Mouse (Mus musculus) yolk sac, embryonic 10.5 days (tissue): ENCODE results near the gene Polg.

ENCODE experiments used
- DNase-seq: peaks from one replicate; pipeline ENCODE4 v3.0.0-alpha.2; 2017; ENCODE audit warnings: low spot score

Gene Polg

DNA sequence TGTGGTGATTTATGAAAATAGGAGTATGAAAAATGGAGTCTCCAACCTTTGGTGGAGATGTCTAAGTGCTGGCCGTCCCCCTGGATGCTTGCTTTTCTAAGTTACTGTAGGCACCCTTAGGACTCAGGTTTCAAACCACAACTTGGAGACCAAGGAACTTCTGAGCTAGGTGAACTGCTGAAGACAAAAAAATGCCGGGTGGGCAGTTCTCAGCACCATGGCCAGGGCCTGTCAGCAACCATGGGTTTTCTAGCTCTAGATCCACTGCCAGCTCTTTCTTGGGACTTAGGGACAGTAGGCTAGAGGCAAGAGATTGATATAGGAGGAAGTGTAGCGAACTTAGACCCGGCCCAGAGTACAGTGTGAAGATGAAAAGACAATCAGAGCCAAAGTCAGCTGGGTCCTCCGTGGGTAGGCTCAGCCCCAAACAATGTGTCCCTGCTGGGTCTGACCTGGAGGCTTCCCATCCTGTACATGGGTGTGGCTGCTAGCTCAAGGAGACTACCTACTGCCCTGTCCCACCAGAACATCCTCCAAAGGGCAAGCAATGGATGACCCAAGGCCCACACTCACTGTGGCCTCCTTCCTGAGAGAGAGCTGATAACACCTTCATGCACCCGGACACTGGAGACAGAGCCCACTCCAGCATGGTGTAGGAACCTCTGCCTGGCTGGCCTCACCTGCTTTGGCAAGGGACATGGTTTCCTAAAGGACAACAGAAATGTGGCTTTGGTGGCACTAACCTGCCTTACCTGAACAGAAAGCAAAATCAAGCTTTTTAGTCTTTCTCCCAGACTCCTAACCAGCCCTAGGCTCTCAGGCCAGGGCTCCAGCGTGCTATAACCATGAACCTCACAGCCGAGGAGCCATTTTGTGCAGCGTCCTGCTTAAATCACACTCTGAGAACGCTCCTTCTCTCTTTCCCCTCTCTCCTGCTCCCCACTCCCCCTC lies 36.3 kb upstream of the Polg start:
- no peak for DNase-seq

DNA sequence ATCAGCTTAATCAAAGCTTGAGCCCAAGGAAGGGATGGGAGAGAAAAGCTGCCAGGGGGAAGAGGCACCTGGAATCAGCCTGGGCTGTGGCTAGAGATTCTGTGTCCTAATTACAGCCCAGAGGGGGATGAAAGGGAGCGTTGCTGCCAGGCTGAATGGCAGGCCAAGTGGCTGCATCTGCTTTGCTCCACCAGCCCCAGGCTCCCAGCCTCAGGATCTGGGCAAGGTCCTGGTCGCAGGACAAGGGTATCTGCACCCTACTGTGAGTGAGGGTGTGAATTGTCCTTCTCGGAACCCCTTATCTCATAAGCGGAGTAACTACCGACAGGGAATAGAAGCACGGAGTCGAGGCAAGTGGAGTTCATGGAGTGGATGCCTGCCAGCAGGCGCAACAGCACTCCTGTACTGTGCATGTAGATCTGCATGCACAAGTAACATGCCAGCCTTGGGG lies 35.4 kb upstream of the Polg start:
- no peak for DNase-seq

- DNase-seq: no peak
Observed at GRCm38 (mm10) chr7:79500681-79501306, 34.6 kb upstream of the Polg start.

DNA sequence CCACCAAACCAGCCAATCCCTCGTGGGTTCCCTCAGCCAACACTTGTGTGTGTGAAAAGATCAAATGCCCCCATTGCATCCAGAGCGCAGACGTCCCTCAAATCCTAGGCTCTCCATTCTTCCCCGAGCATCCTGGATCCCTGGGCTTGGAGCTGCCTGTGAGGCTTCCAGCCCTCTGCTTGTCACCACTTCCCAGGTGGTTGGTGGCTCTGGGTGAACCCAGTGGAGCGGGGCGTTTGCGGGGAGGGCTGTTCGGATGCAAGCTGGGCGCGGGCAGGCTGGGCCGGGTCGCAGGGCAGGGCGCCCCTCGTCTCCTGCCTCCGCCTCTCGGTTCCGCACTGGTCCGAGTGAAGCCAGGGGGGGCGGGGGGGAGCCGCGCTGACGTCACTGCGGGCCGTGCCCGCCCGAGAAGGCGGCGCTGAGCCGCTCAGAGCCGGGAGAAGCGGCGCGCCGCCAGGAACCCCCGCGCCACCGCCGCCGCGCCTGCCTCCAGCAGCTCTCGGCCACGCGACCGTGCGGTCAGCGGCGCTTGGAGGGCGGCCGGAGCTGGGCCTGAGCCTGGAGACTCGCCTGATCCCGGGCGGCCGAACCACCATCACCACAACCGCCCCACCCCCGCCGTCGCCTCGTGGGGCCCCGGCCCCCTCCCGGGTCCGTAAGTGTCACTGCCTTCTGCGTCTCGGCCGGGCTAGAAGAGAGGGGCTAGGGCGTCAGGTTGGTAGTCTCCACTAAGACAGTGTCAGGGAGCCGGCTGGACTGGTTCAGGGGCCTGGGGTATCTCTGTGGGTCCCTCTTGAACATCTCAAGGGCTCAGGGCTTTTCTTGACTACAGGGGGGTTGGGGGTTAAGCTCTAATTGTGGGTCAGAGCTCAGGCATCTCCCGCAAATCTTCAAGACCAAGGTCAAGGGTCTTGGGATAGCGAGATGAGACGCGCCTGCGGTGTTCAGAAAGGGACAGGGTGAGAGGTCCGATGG lies 33.7 kb upstream of the Polg start:
- no peak for DNase-seq

- DNase-seq: peak; percentile 33
Observed at GRCm38 (mm10) chr7:79498965-79499595, 32.9 kb upstream of the Polg start.

DNA sequence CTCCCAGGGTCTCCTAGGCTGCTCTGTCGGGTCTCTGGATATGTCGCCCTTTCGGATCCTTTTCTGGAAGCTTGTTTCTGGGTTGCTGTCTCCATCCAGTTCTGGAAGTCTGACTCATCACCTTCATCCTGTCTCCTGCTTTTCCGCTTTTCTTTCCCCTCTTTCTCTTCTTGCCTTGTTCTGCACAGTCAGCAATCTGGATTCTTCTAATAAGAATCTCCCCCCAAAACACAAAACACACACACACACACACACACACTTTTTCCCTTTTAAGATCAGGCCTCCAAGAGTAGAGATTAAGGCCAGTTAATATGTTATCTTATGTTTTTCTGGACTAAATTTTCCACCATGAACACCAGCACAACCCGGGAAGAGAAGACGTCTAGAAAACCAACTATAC lies 32.2 kb upstream of the Polg start:
- DNase-seq: no peak

- no peak for DNase-seq
Observed at GRCm38 (mm10) chr7:79497701-79498115, 31.5 kb upstream of the Polg start.

GRCm38 (mm10) chr7:79496816-79497328 lies 30.7 kb upstream of the Polg start:
- DNase-seq: no peak

- peak; percentile 66 for DNase-seq
Observed at GRCm38 (mm10) chr7:79495988-79496815, 30.0 kb upstream of the Polg start.

GRCm38 (mm10) chr7:79493915-79494314 lies 27.8 kb upstream of the Polg start:
- no peak for DNase-seq

GRCm38 (mm10) chr7:79486528-79486927 lies 20.4 kb upstream of the Polg start:
- DNase-seq: no peak

DNA sequence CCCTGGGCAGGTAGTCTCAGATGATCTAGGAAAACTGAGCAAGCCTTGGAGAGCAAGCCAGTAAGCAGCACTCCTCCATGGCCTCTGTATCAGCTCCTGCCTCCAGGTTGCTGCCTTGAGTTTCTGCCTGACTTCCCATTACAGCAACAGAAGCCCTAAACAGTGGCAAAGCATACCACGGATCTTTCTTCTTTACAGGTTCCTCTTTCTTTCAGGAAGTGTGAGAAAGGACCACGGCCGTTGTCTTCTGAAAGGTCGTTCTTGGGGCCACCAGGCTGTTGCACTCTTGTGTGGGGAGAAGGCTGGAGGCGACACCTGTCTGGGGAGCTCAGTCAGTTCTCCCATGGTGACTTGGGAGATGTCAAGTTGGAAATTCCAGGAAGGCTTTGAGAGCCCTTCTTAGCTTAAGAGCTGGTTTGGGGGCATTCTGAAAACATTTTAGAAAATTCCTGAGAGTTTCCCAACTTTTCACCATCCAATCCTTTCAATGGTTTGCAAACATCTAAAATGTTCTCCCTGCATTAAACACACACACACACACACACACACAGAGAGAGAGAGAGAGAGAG lies 8.8 kb upstream of the Polg start:
- DNase-seq: no peak

- no peak for DNase-seq
Observed at GRCm38 (mm10) chr7:79473496-79474194, 7.5 kb upstream of the Polg start.

- DNase-seq: no peak
Observed at GRCm38 (mm10) chr7:79472792-79473191, 6.6 kb upstream of the Polg start.

DNA sequence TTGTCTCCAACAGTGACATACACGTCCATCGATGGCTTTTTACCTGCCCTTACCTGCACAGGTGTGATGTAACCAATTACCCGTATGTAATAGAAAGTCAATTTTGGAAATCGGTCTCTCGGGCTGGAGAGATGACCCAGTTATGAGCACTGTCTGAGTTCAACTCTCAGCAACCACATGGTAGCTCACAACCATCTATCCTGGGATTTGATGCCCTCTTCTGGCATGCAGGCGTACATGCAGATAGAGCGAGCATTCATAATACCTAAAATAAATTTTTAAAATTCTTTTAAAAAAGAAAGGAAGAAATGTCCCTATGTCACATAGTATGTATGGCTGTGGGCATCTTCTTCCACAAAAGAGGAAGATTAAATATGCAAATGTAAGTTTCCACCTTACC lies 5.3 kb upstream of the Polg start:
- no peak for DNase-seq

DNA sequence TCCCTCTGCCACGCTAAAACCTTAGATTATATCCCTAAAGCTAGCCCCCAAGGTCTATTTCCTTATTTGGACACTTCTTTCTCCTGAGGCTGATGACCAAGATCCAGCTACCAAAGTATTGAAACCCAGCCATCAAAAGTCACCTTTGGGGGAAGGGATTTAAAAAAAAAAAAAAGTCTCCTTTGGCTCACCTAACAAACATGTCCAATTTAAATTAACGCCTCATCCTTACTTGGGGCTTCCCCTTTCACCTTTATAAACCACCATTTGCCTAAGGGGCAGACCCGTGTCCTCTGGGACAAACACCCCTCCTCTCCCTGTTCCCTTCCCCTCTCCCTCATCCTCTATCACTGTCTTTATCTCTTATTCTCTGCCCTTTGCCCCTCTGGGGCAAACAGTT lies 4.6 kb upstream of the Polg start:
- DNase-seq: no peak

GRCm38 (mm10) chr7:79469766-79470165 lies 3.6 kb upstream of the Polg start:
- DNase-seq: no peak

- no peak for DNase-seq
Observed at GRCm38 (mm10) chr7:79468994-79469393, 2.8 kb upstream of the Polg start.

DNA sequence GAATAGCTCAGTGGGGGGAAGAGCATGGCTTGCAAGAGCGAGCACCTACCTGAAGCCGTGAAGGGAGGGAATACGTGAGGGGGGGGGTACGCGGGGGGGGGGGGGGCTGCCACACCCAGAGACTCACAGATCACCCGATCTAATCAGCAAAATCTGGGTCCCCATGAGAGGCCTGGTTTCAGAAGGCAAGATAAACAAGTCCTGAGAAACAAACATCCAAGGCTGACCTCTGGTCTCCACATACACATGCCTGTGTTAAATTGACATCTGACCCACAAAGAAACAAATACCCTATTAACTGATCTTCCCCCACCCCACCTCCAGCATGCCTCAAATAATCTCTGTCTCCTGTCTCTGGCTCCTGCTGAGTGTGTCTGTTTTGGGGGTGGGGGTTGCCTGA lies 1.8 kb upstream of the Polg start:
- DNase-seq: peak; percentile 80
